Mouse (Mus musculus) liver, embryonic 11.5 days (tissue): ENCODE results near the gene Olfr1320. TPM values are rescaled to one million over a fixed set of nuclear protein-coding genes. Genes with fewer than 3 reads are reported as not detected.
"Not testable (repeated sequence)": the region's sequence is repeated elsewhere in the genome, so short reads cannot be mapped to it uniquely, and the experiment has no call there.

Experiments
- ATAC-seq: fragments of 200-750 bp; cut with Nextera tagmentation; replicated peaks from 2 replicates; pipeline ENCODE4 v1.8.0; 2017; ENCODE audit warnings: moderate number of reproducible peaks, mild to moderate bottlenecking, moderate TSS enrichment, moderate library complexity; ENCODE audit not compliant: low FRiP score
- DNase-seq: peaks from one replicate; pipeline ENCODE4 v3.0.0-alpha.2; 2017; ENCODE audit warnings: low spot score
- H3K27ac ChIP-seq: fragments of 300-500 bp; sonication (generic); 2 replicates; pipeline ENCODE4 v1.5.1; 2014; ENCODE audit warnings: mild to moderate bottlenecking, low read depth, low read length, control low read depth
- H3K27me3 ChIP-seq: fragments of 300-500 bp; sonication (generic); replicated peaks from 2 replicates; pipeline ENCODE4 v1.6.1; 2014; ENCODE audit warnings: low read length, mixed read lengths; ENCODE audit not compliant: control insufficient read depth, insufficient read depth
- H3K36me3 ChIP-seq: fragments of 300-500 bp; sonication (generic); 2 replicates; pipeline ENCODE4 v1.6.1; 2014; ENCODE audit warnings: mild to moderate bottlenecking, low read length, moderate library complexity, mixed read lengths; ENCODE audit not compliant: control insufficient read depth, insufficient read depth
- H3K4me1 ChIP-seq: fragments of 300-500 bp; sonication (generic); replicated peaks from 2 replicates; pipeline ENCODE4 v1.6.1; 2014; ENCODE audit warnings: low read length, mixed read lengths; ENCODE audit not compliant: control insufficient read depth, insufficient read depth
- H3K4me2 ChIP-seq: fragments of 300-500 bp; sonication (generic); 2 replicates; pipeline ENCODE4 v1.6.1; 2014; ENCODE audit warnings: mild to moderate bottlenecking, control low read depth, moderate library complexity
- H3K4me3 ChIP-seq: fragments of 300-500 bp; sonication (generic); 2 replicates; pipeline ENCODE4 v1.5.1; 2014; ENCODE audit warnings: low read depth, low read length, control low read depth
- H3K9ac ChIP-seq: fragments of 300-500 bp; sonication (generic); 2 replicates; pipeline ENCODE4 v1.6.1; 2014; ENCODE audit warnings: low read depth, low read length, control low read depth
- H3K9me3 ChIP-seq: fragments of 300-500 bp; sonication (generic); 2 replicates; pipeline ENCODE4 v1.6.1; 2016; ENCODE audit warnings: low read length, inconsistent platforms, mixed read lengths; ENCODE audit not compliant: control insufficient read depth
- WGBS: fragments of 180-500 bp; shearing (Covaris S2); extraction: QIAGEN DNeasy Blood & Tissue Kit; methylation state at CpG from one replicate; pipeline ENCODE4 v1.1.7; 2014; 5-methylcytosine and 5-hydroxymethylcytosine counted together
- polyA plus RNA-seq: library from polyadenylated mRNA; unstranded; fragments of >200 nt; fragmentation: Nextera tagmentation; extraction: Ambion mirVana; gene quantifications from 2 replicates; pipeline ENCODE4 v1.2.1, GENCODE M21; 2014

Olfr1320 gene
- polyA plus RNA-seq = not detected in 2 replicates

DNA sequence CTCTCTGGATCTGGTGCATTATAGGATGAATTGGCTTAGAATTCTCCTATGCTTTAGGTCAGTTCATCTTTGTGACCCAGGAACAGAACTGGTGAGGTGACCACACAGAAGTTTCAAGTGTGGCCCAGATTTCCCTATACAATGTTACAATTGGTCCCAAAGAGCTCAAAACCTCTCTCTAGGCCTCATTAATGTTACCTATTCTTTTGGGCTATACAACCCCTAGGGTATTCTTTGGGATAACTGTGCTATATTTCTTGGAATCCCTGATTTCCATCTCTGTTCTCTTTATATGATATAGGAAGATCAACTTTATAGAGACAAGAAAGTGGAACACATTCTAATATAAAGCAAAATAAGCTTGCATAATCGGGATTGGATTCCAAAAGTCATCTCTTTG lies at the start of gene Olfr1320:
TSS of gene Olfr1320 (plus strand) at position 301 of the 400 bp plus-strand sequence.
- no peaks in the 10 kb centered on the region for H3K4me1 ChIP-seq
- H3K27ac ChIP-seq = no peak within 1 kb of the TSS
- H3K4me2 ChIP-seq = no peak within 1 kb of the TSS
- ATAC-seq (no peak), DNase-seq (no peak)
- WGBS = 72% methylated on average over 1 of the region's 1 CpGs
- no peaks in the 10 kb centered on the region for H3K27me3 ChIP-seq
- no peaks in the 10 kb centered on the region for H3K36me3 ChIP-seq
- no peaks in the 10 kb centered on the region for H3K9me3 ChIP-seq
- H3K4me3 ChIP-seq = no peak within 1 kb of the TSS
- no peak within 1 kb of the TSS for H3K9ac ChIP-seq

DNA sequence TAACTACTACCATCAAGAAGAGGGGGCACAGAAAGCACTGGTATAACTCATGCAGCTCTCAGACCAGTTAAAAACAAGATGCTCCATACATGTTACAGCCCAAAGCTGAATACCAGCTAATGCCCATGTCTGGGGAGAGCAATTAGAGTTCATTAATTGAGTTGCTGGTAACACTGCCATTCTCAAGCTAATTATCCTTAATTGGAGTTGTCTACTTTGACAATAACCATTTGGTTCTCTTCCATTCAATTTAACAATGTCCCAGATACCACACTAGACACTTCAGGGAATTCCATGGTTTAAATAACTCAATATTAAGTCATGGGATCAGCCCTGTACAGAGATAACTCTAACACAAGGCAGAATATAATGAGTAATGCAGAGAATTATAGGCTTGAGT lies 44.6 kb upstream of the Olfr1320 start:
- ATAC-seq (no peak), DNase-seq (no peak)
- Histone ChIP-seq H3K36me3 (no peaks in the 10 kb centered on the region), H3K9ac (no peak overlapping the region), H3K4me2 (no peak overlapping the region), H3K27me3 (no peaks in the 10 kb centered on the region), H3K27ac (no peak overlapping the region), H3K9me3 (no peaks in the 10 kb centered on the region), H3K4me1 (no peaks in the 10 kb centered on the region), H3K4me3 (no peak overlapping the region)

DNA sequence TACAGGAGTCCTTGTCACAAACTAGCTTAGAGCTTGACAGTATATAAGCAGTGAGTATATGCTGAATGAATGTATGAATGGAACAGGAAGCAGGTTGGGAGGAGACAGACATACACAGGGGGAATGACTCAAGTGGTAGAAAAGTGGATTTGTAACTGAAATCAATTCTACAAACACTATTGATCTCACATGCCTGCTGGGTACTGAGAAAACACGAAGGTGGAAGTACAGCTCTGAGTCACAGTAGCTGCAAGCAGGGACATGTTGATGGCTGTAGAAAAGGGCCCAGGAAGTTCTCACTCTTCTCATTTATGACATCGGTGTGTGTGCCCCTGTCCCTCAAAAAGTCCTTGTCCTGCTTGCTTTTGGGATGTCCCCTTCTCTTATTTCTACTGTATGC lies 40.9 kb upstream of the Olfr1320 start:
- Histone ChIP-seq H3K36me3 (no peaks in the 10 kb centered on the region), H3K4me2 (no peak overlapping the region), H3K9me3 (no peaks in the 10 kb centered on the region), H3K27ac (no peak overlapping the region), H3K27me3 (no peaks in the 10 kb centered on the region), H3K4me3 (no peak overlapping the region), H3K9ac (no peak overlapping the region), H3K4me1 (no peaks in the 10 kb centered on the region)
- 59% methylated on average over 2 of the region's 2 CpGs for WGBS
- no peak for ATAC-seq
- DNase-seq = no peak

DNA sequence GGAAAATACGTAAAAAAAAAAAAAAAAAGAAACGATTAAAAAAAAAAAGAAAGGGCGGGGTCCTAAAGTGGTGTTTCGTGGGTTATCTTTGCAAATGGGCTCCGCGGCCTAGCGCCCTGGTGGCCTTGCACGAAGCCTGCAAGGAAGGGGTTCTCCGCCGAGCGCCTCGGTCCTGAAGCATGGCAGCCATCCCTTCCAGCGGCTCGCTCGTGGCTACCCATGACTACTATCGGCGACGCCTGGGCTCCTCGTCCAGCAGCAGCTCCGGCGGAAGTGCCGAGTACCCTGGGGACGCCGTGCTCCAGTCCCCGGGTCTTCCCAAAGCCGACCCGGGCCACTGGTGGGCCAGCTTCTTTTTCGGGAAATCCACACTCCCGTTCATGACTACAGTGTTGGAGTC lies 11.4 kb upstream of the Olfr1320 start:
- DNase-seq, H3K4me1 ChIP-seq, H3K9me3 ChIP-seq, H3K4me2 ChIP-seq, H3K27ac ChIP-seq, H3K36me3 ChIP-seq, H3K27me3 ChIP-seq, ATAC-seq, H3K4me3 ChIP-seq, H3K9ac ChIP-seq: not testable (repeated sequence)
- WGBS = 71% methylated on average over 27 of the region's 29 CpGs

Other genes with a start within 250 kb of the Olfr1320 start
- 8.5 and 11.1 TPM in 2 replicates for gene Arhgap36, start 208.4 kb upstream of the Olfr1320 start, polyA plus RNA-seq
- gene Olfr1321, start 62.7 kb downstream of the Olfr1320 start, polyA plus RNA-seq = not detected in 2 replicates
- 63.0 and 68.7 TPM in 2 replicates for gene Igsf1, start 125.4 kb downstream of the Olfr1320 start, polyA plus RNA-seq
- not detected in 2 replicates for gene Olfr1322, start 219.2 kb downstream of the Olfr1320 start, polyA plus RNA-seq